Mouse (Mus musculus) E14TG2a.4 (cell line): ENCODE data around the gene Isoc2b.
"Not testable (repeated sequence)": the region's sequence is repeated elsewhere in the genome, so short reads cannot be mapped to it uniquely, and the experiment has no call there.

Experiments used
- CTCF ChIP-seq: conservative IDR thresholded peaks from 2 replicates; pipeline ENCODE4 v1.5.1; 2014; ENCODE audit warnings: low read length
- POU5F1 ChIP-seq: IDR thresholded peaks from 2 replicates; pipeline ENCODE4 v1.6.1; 2014; ENCODE audit warnings: low read length, borderline replicate concordance

- TF ChIP-seq CTCF, POU5F1: not testable (repeated sequence)
Measured at GRCm38 (mm10) chr7:4811131-4811530, 58.9 kb downstream of the Isoc2b start.
